Mouse (Mus musculus): ENCODE measurements at regions not wholly inside any gene's neighbourhood (a gene's known extent, or its start where the extent isn't known, plus 50 kb on each side); places are given as distances from the start of the nearest gene placed in this dataset.
"Not testable (repeated sequence)": the region's sequence is repeated elsewhere in the genome, so short reads cannot be mapped to it uniquely, and the experiment has no call there.

DNA sequence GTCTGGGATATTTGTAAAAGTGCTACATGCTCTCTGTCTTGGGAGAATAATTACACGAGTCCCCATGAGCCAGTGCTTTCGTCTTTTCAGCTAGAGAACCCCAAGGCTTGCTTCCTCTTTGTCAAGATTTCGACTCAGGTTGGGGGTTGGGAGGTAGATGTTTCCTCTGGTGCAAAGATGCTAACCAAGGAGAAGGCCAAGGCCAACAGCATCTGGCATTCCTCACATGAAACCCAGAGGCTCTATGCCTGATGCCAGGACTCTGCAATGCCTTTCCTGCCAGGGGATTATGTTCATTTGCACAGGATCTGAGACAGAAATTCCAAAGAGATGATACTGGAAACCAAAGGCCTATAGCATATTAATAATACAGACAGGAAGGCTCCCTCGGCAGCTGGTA is 198.2 kb upstream of the Six2 start:
- no peak for DNase-seq (ENCODE audit: low read depth, low spot score)

DNA sequence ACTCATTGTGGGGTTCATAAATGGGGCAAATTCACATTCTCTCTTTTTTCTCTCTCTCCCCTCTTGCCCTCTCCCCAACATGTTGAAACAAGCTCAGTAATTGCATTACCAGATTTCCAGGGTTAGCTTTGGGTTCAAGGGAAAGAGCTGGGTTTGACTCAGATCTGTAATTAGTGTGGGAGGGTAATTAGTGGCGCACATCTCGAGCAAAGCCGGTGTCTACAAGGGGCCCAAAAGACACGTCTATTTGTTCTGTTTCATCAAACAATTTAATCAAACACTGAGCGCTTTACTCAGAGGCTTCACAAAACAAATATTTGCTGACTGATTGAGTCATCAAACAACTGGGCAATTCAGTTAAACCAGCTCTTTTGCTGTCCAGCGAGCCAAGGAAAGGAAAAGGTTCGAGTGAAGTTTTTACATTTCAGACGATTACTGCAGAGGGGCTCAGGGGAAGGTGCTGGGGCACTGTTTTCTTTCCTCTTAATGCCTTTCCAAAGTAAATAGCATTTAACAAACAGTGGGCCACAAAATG is 193.6 kb upstream of the Six2 start:
- DNase-seq (ENCODE audit: low read depth, low spot score) = no peak

DNA sequence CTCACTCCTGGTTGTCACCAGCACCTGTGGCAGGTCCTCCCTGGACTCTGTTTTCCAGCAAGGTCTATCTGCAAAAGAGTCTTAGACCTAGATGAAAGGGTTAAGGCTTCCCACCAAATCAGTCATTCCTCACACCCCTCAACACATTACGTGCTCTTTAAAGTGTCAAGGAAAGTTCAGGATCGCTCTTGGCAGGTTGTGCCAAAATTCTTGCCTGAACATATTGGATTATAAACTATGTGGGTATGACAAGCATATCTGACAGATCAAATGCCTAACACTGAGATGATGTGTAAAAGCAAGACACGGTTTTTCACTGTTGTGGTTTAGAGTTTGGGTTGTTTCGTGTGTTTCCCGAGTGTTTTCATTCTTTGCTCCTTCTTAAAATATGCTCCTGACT is 193.0 kb upstream of the Six2 start:
- DNase-seq (ENCODE audit: low read depth, low spot score) = peak; percentile 61

DNA sequence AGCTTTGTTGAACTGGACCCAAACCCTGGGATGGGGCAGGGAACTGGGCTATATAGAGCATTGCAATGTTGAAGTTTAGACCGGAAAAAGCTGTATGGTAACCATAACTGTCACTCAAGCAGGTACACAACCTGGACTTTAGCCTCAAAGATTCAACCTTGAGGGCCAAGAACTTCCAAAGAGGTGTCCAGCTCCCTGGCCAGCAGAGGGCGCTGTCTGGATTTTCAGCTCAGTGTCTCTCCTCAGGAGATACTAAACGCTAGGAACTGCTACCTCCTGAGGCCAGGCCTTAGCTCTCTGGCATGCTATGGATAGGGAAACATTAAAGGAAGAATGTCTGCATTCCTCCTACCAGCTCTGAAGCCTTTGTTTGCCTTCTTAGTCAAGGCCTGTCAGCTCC is 189.4 kb upstream of the Six2 start:
- DNase-seq (ENCODE audit: low read depth, low spot score) = no peak

DNA sequence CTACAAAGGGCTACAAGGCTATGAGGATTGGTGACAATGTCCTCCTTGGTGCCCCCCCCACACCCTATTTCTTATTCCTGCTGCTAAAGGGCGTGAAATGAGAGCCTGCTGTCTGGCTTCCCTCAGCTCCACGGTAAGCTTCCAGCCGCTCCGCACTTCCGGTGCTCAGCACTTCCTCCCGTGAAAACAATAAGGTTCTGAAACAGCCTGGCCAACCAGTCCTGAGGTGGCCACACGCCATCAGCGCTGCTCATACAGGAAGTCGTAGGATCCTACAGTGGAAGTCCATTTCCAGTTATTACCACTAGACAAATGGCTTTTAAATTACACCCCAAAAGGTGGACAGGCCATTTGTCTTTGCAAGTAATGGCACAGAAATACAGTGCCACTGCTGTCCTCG is 188.8 kb upstream of the Six2 start:
- peak; percentile 49 for DNase-seq (ENCODE audit: low read depth, low spot score)

DNA sequence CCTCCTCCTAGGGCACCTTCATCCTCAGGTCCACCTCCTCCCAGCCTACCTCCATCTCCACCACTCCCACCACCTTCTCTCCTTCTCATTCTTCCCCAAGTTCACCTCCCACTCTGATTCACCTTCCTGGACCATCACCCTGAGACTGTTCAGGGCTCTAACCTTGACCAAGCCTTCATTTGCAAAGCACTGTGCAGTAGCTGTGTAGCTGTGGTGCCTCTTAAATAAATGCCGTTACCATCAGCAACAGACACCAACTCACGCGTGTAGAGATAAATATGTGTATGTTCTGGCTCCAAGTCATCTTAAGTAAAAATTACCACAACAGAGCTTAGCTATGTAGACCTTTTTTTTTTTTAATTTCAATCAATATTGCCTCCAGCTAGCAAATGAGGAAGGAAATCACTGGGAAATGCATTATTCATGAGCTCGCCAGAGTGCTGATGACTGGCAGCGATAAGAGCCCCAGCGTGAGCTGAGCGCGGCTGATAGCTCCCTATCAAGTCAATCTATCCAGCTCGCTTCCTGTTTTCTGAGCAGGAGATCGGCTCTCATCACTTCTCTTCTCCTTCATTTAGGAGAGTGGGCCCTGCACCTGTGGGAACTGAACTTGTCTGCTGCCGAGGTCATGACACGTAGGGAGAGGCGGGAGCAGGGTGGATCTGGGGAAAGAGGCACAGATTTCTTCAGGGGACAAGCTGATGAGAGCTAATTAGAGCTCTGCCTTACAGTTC is 185.9 kb upstream of the Six2 start:
- DNase-seq (ENCODE audit: low read depth, low spot score) = no peak

DNA sequence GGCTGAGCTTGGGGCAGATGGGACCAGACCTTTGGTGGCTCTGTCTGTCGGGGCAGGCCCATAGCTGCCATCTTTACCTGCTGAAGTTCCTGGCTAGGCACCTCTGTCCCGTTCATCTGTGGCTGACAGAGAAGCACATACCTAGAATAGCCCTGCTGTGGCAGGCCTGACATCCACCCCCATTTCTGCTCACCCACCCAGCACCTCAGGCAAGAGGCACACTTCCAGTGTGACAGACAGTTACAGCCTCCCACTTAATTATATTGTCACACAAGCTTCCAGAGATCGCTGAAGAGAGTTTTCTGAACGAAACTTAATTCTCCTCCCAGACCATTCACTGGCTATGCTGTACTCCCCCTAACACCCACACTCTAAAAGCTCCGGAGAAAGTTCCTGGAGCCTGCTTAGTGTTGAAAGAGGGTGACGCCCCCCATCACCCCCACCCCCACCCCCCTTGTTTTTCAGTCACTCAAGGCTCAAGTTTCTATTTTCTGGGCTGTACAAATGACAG is 184.9 kb upstream of the Six2 start:
- no peak for DNase-seq (ENCODE audit: low read depth, low spot score)

DNA sequence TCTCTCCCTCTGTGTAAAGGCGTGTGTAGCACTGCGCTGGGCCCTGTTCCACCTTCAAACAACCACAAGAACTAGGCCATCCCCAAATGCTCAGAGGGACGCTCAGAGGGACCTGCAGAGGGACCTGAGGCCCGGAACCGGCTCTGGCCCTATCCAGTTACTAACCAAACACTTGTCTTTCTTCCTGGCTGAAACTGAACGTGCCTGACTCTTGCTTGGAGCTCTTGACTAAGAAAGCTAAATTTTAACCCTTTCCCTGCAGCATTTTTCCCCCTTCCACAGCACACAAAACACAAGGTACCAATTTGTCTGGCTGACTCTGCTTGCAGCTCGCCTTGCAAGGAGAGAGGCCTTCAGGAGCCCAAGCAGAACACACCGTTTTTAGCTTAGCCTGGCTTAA is 182.3 kb upstream of the Six2 start:
- peak; percentile 44 for DNase-seq (ENCODE audit: low read depth, low spot score)

DNA sequence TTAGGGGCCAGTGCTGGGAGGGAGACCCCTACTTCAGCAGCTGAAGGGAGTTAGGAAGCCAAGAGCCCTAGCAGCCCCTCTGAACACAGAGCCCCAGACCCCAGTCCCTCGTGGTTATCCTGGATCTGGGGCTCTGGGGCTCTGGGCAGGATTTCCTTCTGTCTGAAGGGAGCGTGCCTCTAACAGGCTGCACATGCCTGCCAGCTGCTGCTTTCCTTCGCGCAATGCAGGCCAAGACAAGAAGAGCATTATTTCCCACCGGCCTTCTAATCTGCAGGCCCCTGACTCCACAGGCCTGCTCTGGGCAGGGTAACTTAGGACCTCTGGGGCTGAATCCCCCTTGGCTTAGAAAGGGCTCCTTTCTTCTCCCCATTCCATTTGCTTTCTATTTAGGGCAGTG is 181.1 kb upstream of the Six2 start:
- DNase-seq (ENCODE audit: low read depth, low spot score) = peak; percentile 60

DNA sequence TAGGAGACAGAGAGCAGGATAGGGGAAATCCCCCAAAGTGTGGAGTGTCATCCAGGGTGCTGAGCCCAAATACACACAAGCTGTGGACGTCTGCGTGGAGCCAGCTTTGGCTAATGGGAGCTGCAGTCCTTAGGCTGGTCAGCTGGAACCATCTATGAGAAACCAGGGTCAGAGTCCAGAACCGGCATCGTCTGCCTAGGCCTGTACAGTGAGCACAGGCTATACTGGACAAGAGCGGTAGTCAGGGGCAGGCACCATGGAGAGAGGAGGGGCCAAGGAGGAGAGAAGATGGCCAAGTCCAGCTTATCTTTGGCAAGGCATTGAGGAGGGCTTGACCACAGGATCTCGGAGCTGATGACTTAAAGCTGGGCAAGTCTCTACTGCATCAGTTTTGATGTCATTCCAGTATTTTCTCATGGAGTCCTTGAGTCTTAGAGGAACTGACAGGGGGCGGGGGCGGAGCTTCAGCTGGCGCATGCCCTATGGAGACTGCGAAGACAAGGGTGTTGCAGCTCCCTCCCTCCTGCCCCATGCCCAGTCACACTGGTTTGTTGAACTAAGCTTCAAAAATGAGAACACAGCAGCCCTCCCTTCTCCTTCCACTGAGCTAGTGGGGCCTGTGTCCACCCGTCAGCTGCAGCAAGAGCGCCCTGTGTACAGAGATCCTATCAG is 180.0 kb upstream of the Six2 start:
- DNase-seq (ENCODE audit: low read depth, low spot score) = no peak

DNA sequence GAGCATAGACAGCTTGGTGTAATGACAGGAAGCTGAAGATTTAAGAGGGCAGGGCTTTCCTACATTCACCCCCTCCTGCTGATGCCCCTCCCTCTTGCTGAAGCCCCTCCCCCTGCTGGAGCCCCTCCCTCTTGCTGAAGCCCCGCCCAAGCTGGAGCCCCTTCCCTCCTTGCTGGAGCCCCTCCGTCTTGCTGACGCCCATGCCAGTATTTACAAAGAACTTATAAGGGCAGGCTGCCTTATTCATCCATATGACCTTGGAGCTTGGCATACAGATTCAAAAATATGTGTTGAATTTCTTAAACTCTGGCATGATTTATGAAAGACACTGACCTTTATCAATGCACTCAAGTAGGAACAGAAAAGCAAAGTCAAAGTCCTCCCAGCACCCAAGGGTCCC is 178.5 kb upstream of the Six2 start:
- DNase-seq (ENCODE audit: low read depth, low spot score) = no peak

DNA sequence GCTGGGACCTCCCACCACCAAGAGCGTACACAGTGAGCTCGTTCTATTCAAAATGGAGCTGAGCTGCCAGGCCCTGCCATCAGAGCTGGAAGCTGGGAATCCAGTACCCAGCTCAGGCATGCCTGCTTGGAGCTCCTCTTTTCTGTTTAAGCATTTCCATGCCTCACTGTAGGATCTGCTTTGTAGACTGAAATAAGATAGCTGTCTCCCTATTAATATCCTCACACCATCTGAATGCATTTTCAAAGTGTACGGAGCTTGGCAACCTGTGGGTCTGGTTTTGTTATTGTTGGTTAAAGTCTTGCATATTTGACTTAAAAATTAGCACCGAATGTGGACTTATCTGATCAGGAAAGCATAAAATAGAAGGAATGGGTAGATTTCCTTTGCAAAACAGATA is 177.9 kb upstream of the Six2 start:
- DNase-seq (ENCODE audit: low read depth, low spot score) = no peak

DNA sequence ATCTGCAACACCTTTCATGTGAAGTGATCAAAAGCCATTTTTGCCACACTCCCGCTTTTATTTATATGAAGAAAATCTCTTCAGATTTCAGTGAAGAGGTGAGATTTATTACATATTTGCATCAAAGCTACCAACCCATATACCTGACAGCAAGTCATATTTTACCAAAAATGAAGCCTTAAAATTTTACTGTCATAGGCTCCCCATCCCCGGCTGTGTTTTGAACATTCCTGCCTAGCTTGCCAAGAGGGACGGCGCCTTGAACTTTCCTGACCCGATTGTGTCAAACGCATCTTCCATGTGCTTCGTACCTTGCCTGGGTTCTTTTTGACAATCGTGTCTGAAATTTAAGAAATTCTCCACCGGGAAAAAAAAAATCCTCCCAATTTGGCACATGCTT is 173.3 kb upstream of the Six2 start:
- DNase-seq (ENCODE audit: low read depth, low spot score) = no peak

DNA sequence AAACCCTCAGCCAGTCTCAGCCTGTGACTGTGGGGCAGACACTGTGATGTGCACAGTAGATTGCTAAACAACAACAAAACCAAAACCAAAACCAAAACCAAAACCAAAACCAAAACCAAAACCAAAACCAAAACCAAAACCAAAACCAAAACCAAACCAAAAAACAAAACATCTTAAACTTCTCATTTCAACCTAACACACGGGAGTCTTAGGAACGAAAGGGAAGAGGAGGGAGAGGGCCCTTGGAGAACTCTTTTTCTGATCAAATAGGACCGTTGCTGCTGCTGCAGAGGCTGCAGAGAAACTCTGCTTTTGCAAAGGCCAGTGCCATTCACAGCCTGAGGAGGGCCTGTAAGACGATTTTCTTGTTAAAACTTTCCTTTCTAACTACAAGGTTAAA is 172.7 kb upstream of the Six2 start:
- no peak for DNase-seq (ENCODE audit: low read depth, low spot score)

DNA sequence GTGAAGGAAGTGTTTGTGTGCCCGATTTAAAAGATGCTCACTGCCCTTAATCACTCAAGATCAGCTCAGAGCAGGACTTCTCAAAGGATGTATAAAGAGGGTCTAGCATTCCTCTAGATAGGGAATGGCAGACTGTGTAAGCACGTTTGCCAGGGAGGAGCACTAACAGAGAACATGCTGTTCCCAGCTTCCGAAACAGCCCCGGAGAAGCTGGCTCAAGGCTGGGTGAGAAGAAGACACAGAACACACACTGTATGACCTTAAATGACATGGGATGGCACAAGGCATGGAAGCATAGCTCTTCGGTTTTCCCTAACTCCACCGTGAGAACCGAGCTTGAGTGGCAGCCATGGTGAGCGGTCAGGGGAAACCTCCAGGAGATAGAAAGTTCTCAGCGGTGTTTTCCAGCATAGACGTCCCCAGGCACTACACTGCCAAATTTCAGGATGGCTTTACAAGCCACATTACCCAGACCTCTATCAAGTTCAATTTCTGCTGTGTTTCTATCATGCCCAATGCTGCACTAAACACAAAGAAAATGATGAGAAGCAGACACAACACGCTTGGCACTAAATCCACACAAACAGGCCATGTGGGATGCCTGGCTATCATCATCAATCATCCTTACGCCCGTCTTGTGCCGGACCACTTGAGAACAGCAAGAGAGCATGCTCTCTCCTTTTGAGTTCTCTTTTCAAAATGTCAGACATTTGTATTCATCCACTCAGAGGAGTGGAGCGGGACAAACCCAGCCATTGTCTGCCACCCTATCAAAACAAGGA is 172.0 kb upstream of the Six2 start:
- DNase-seq (ENCODE audit: low read depth, low spot score) = no peak

DNA sequence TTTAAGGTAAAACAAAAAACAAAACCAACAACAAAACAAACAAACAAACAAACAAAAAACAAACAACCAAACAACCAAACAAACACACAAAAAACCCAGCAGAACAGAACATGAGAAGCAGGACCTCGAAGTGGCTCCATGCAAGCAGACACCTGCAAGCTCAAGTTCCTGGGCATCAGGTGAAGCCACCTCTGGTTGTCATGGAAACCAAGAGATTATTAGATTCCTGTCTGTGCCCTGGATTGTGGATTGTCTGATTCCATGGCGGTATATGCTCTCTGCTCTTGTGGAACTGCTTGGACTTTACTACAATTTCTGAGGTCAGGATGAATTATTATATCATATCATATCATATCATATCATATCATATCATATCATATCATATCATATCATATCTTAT is 170.4 kb upstream of the Six2 start:
- no peak for DNase-seq (ENCODE audit: low read depth, low spot score)

DNA sequence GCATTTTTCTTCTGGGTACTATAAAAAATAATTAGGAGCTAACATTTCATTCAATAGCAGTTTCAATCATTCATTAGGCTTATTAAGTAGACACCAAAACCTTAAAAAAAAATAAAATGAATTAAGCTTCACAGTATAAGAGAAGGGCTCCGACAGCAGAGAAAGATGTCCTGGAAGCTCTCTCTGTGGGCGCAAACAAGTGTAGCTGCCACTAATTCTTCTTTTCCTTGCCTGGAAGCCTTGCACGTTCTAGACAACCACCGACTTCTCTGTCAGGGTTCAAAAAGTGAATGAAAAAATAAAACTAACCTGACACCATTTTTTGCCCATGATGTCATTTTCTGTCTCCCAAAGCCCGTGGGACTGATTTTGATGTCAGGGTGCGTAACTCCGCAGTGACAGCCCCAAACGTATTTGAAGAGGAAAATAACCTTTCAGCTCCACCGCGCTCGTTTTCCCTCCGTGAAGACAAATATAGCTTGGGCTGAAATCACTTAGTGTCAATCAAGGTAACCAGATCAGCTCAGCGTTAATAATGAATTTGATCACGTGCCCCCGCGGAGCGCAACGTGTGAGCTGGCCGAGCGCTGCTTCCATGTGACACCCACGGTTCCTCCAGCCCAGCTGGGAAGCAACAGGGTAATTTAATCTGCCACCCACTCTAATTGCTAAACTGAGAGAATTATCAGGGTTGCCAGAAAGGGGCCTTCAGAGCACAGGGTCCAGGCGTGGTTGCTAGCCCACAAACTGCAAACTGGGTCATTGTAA is 169.8 kb upstream of the Six2 start:
- DNase-seq (ENCODE audit: low read depth, low spot score) = no peak

DNA sequence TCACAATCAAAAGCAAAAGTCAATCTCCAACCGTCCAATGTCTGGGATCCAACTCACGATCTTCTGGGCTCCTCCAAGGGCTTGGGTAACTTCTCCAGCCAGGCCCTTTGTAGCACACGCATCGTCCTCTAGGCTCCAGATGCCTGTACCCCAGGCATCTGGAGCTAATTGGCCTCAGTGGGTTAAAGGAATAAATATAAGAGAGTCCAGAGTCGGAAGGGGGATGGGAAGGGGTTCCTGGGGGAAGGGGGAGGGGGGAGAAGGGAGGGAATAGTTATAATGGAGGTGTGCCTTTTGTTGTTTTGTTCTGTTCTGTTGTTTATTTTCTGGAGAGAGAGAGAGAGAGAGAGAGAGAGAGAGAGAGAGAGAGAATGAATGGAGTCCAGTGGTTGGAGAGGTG is 168.8 kb upstream of the Six2 start:
- DNase-seq (ENCODE audit: low read depth, low spot score) = not testable (repeated sequence)

DNA sequence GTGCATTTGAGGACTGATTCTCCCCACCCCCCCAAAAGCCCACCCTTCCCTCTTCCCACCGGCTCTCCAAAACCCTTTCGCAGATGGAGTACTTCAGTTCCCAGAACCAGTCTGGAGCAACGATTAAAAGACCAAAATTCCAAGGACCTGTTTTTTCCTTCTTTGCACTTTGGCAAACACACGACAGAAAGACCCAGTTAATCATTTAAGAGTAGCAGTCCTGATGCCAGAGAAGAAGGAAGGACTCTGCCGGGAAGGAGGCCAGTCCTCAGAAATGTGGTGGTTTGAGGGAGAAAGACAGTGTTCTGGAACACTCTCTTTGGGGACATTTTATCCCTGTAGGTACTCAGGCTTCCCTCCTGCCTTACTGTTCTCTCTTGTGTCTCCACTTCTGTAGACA is 165.1 kb upstream of the Six2 start:
- DNase-seq (ENCODE audit: low read depth, low spot score) = no peak

DNA sequence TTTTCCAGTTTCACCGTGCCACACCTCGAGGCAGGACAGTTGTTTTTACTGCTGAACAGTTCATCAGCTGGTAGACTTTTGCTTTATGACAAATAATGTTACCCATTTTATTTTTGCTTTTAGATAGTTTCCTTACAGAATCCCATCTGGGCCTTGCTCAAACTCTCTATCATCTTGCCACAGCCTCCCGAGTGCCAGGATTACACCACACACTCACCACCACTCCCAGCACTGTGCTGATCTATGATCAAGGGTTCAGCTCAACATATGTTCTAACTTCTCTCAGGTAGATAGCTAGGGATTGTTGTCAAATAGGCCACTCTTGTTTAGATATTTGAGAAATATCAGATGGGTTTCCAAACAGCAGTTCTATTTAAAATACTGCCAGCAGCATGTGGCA is 160.5 kb upstream of the Six2 start:
- no peak for DNase-seq (ENCODE audit: low read depth, low spot score)

DNA sequence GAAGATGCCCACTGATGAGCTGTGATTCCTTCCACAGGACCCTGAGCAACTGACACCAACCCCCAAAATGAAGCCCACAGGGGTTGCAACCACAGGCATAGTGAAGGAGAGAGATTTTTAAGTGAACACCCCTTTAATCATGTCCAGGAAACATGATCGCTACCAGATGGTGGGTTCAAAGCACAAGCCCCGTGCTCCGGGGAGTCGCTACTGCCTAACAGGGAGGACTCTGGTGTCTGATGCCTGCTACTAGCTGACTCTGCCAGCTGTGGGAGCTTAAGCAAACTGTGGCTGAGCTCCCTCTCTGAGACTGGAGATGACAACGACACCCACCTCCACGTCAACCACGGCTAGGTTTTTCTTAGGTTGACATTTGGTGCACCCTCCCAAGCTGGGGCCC is 159.7 kb upstream of the Six2 start:
- peak; percentile 79 for DNase-seq (ENCODE audit: low read depth, low spot score)

DNA sequence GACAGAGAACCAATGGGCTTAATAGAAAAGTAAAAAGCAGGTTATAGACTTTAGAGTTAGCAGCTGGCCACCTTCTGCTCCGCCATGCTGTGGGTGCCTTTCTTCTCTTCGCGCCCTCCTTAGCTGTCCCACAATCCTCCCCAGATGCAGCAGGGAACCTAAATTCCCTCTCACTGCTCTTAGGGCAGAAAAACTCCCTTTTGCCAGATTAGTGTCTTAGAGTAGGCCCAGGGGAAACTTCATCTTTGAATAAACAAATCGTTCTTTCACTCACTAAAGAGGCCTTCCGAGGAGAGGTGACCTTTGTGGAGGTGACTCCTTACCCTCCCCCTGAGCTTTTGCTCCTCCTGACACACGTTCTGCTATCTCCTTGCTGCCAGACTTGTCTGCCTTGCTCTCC is 157.0 kb upstream of the Six2 start:
- DNase-seq (ENCODE audit: low read depth, low spot score) = no peak

All from forelimb bud, embryonic 11.5 days (tissue).